Mouse (Mus musculus) spleen, adult 12 weeks (tissue): ENCODE data around the gene 2310003L06Rik.

Source experiments
- DNase-seq: peaks from one replicate; pipeline ENCODE4 v3.0.0; 2022; ENCODE audit warnings: low spot score

Gene 2310003L06Rik

DNA sequence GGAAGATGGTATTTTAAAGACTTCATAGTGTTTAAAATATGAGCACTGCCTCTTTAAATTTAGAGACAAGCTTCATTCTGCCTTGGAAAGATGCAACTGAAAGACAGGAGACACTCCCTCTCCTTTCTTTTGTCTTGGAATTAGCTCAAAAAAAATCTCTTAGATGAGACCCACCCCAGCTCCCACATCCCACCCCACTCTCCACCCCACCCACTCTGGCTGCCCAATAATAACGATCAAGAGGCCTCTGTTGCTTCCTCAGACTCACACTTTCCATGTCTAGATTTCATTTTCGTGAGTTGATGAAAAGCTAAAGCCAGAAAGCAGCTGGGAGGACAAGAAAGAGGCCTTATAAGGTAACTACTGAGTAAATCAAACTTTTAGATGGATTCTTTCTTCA lies at the start of gene 2310003L06Rik, which contains the start of gene Gm28434:
2310003L06Rik (plus strand) TSS at position 259 of the 400 bp plus-strand sequence.
Gm28434 (plus strand) TSS at position 317 of the 400 bp plus-strand sequence.
- DNase-seq = no peak

DNA sequence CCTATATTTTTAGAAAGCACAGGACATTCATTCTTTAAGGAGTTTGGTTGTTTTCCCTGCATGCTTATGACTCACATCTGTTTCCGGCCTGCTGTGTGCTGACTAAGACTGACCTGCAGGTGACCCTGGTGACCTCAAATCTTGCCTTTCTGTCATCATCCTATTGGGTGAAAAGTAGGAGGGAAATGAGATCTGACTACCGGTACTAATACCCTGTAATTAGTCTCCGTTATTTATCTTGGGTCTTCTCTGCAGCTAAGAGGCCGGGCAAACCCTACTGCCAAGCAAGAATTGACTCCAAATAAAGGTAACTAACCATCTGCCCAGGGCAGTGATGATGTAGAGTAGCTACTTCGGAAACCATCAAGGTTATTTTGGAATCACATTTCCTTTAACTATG lies 43.9 kb upstream of the 2310003L06Rik start, which contains the start of gene Csn3:
Csn3 (plus strand) TSS at position 208 of the 400 bp plus-strand sequence.
- DNase-seq = no peak

DNA sequence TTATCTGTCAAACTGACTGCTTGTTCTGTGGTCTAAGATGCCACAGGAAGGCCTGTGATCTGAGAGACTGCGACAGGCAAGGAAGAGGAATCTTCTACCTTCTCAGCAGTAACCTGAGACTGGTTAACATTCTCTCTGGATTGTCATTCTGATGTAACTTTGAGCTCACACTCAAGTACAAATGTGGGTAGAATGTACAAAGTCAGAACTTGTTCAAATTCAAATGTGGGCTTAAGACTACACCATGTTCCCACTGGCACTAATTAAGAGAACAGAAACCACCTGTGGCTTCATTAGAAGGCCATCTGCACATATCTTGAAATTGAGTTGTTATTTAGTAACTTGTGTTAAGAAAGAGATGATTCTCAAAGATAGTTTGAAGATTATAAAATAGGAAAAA lies 37.7 kb upstream of the 2310003L06Rik start:
- no peak for DNase-seq

DNA sequence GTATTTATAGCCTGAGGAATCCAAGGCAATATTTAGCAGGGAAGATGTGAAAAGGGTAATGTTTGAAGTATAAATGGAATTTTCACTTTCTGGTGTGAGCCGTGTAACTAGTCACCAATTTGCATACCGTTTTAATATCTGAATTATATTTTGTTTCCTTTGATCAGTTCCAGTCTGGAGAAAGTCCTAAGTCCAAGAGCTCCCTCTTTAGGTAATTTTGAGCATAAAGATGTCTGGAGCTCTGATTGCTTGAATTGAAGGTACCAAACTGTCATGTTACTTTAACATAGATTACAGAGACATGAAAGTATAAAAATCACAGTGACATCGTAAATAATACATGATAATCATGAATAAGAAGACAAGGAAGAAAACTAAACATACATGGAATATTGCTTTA lies 28.5 kb upstream of the 2310003L06Rik start:
- no peak for DNase-seq

DNA sequence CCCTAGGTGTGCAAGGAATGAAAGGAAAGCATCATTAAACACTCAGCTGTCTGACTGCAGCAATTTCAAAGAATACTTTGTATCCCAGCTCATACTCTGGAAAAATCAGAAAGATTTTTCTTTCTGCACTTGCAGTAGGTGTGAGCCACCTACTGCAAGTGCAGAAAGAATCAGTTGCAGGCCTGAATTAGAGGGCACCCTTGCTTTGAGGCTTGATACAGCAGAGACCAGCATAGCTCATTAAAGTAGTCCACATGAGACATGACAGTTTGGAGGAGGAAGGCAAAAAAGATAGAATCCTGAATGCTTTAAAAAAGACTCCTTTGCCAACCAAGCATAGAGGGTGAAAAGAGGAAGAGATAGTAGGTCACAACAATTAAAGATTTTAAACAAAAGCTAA lies 26.7 kb upstream of the 2310003L06Rik start:
- no peak for DNase-seq

DNA sequence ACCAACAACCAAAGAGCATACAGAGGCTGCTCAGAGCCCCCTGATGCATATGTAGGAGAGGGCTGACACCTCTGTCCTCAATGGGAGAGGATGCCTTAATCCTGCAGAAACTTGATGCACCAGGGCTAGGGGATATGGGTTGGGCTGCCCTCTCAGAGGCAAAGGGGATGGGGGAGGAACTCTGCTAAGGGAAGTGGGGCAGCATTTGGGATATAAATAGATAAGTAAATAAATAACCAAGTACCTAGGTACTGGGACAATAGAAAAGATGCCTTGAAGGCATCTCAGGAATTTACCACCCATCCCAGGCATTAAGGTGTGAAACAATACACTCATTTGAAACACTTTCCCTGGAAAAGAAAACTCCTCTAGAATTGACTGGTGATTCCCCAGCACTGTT lies 17.4 kb upstream of the 2310003L06Rik start:
- no peak for DNase-seq

DNA sequence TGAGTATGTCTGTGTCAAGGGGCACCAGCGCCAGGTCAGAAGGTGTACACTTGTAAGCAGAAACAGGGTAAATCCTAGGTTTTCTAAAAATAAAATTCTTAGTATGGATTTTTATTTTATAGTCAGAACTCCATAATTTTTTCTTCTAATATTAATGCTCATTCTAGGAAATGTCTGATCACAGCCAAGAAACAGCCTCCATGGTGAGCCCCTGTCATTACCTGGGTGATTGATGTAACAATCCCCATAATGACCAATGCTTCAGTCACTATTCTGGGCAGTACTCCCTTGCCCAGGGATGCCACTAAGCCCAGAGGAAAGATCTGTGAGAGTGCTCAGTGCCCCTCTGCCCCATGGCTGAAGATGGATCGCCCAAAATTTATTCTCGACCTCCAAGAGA lies 9.9 kb downstream of the 2310003L06Rik start, which contains the start of gene Cabs1:
Cabs1 (plus strand) TSS at position 301 of the 400 bp plus-strand sequence.
- DNase-seq = no peak

DNA sequence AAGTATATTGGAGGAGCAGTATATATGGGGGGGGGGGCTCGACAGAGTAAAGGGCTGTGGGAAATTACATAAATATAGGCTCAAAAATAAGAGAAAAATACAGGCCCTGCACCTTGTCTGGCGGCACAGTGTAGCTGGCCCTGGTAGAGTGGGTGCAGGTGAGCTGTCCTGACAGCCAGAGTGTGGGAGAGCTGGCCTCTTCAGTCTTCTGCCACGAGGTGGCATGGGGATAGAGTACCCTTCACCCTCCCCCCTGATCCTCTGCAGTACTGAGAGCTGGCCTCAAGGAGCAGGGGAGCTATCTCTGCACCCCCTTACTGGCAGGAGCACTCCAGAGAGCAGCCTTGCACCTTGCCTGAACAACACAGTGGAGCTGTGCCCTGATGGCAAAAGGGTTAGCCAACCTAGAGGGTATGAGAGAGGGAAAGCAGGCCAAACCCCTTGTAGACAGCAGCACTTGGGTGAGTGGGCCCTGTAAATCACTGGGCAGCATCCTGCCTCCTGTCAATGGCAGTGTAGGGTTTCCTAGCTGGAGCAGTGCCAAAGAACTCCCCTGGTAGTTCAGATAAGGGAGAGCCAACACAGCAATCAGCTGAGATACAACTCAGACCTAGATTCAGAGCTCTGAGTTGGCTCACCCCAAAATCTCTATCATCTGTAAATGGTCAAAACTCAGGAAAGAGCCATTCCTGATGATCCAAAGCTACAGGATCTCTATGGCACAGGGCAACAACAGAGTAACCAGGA lies 13.4 kb downstream of the 2310003L06Rik start:
- DNase-seq = no peak

DNA sequence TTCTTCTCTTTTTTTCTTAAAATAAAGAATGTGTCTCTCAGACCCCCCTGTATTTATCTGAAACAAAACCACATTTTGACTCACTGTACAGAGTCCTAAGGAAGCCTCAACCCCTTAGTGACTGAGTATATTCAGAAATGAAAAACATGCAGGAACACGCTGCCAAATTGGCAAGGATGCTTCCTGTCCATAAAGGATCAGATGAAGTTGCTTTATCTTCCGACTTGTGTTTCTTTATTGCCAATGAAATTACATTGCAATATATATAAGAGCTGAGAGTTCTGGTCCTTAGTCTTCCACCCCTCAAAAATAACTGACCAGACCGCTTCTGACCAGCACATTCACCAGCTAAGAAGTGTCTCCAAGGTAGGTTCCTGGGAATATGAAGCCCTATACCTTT lies 33.0 kb downstream of the 2310003L06Rik start, which contains the start of gene Smr3a:
Smr3a (plus strand) TSS at position 301 of the 400 bp plus-strand sequence.
- no peak for DNase-seq

DNA sequence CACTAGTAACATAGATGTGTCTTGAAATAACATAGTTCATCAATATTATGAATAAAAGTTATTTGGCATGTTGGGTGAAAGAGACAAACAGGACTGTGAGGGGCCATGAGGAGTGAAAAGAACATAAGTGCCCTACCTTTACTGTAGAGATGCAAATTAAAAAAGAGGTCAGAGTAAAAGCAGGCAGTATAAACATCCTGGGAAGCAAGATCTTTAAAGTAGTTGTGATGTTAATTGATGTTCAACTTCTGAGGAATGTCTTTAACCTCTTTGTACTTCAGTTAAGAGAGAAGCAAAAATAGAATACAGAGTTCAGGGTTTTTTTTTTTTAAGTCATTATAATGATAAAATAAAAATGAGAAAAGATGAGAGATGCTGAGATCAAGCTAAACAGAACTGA lies 36.0 kb downstream of the 2310003L06Rik start:
- no peak for DNase-seq
